Mouse (Mus musculus) E14TG2a.4 (cell line): ENCODE measurements around the gene Fxyd4.

Experiments used
- CTCF ChIP-seq: conservative IDR thresholded peaks from 2 replicates; pipeline ENCODE4 v1.5.1; 2014; ENCODE audit warnings: low read length
- NANOG ChIP-seq: IDR thresholded peaks from 2 replicates; pipeline ENCODE4 v1.6.1; 2014; ENCODE audit warnings: borderline replicate concordance, low read length, mixed read lengths

DNA sequence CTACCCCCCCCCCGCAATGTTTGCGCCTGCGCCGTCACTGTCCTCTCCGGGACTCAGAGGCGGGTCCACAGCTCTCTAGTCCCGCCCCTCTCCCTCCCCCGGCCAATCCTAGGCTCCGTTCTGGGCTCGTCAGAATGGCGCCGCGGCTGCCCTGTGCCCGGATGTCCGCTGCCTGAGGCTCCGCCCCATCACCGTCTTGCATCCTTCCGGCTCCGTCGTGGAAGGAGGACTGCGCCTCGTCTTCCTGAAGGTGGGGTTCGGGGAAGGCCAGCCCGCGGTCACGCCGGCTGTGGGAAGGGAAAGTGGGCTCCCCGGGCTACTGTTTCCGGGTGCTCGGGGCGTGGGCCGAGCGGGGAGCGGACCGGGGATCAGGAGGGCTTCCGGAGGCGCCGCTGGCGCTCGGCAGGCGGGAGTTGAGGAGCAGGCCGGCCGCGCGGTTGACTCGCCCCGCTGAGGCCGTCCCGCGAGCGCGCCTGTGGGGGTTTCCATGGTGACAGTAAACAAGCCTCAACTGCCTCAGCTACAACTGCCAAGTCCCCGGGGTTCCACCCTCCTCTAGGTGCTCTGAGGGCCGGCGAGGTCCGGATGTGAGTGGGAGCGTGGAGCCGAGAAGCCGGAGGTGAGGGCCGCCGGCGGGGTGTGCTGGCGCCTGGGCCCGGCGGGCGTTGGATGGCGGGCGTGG is 30.8 kb downstream of the Fxyd4 start:
- TF ChIP-seq CTCF (no peak), NANOG (no peak)
